Mouse (Mus musculus) lung, postnatal 25 days (tissue): ENCODE measurements around the gene Maneal.

Source experiments
- DNase-seq: peaks from one replicate; pipeline ENCODE4 v3.0.0; 2022; ENCODE audit warnings: low spot score

Maneal gene

GRCm38 (mm10) chr4:124849631-124850260 is 12.2 kb downstream of the Maneal start:
- peak; percentile 38 for DNase-seq

GRCm38 (mm10) chr4:124847573-124847972 is 14.4 kb downstream of the Maneal start:
- peak; percentile 74 for DNase-seq

GRCm38 (mm10) chr4:124843493-124843892 is 18.5 kb downstream of the Maneal start:
- peak; percentile 18 for DNase-seq

- no peak for DNase-seq
Measured at GRCm38 (mm10) chr4:124840998-124841397, 21.0 kb downstream of the Maneal start.

- no peak for DNase-seq
Measured at GRCm38 (mm10) chr4:124838035-124838700, 23.8 kb downstream of the Maneal start.

GRCm38 (mm10) chr4:124832796-124833195 is 29.2 kb downstream of the Maneal start:
- no peak for DNase-seq

- DNase-seq, result no peak
Measured at GRCm38 (mm10) chr4:124829671-124830070, 32.3 kb downstream of the Maneal start.

GRCm38 (mm10) chr4:124825371-124825965 is 36.5 kb downstream of the Maneal start:
- DNase-seq, result no peak

GRCm38 (mm10) chr4:124824967-124825366 is 37.0 kb downstream of the Maneal start:
- DNase-seq, result no peak

GRCm38 (mm10) chr4:124818832-124819231 is 43.1 kb downstream of the Maneal start:
- DNase-seq, result no peak

GRCm38 (mm10) chr4:124817803-124818202 is 44.2 kb downstream of the Maneal start:
- DNase-seq, result peak; percentile 38

- no peak for DNase-seq
Measured at GRCm38 (mm10) chr4:124815901-124816300, 46.1 kb downstream of the Maneal start.

GRCm38 (mm10) chr4:124811347-124811975 is 50.5 kb downstream of the Maneal start:
- no peak for DNase-seq

GRCm38 (mm10) chr4:124810056-124810455 is 51.9 kb downstream of the Maneal start:
- no peak for DNase-seq

- no peak for DNase-seq
Measured at GRCm38 (mm10) chr4:124809136-124809883, 52.7 kb downstream of the Maneal start.

GRCm38 (mm10) chr4:124808511-124808910 is 53.5 kb downstream of the Maneal start:
- DNase-seq, result no peak
